Mouse (Mus musculus) thymus, adult 2 months (tissue): ENCODE data around the gene Nol4l. TPM values are rescaled to one million over a fixed set of nuclear protein-coding genes. Genes with fewer than 3 reads are reported as not detected.

Experiments used
- DNase-seq: peaks from one replicate; pipeline ENCODE4 v3.0.0; 2021
- H3K27ac ChIP-seq: fragments of 200-500 bp; 2 replicates; pipeline ENCODE4 v1.5.1; 2012; ENCODE audit warnings: low read length, control low read depth; ENCODE audit not compliant: control insufficient read depth, insufficient read depth
- H3K27me3 ChIP-seq: fragments of 200-500 bp; 2 replicates; pipeline ENCODE4 v1.6.1; 2012; ENCODE audit warnings: mild to moderate bottlenecking, low read length, moderate library complexity, mixed read lengths; ENCODE audit not compliant: control insufficient read depth, insufficient read depth
- H3K36me3 ChIP-seq: fragments of 200-500 bp; 2 replicates; pipeline ENCODE4 v1.6.1; 2012; ENCODE audit warnings: mild to moderate bottlenecking, low read length, moderate library complexity; ENCODE audit not compliant: control insufficient read depth, insufficient read depth
- H3K4me1 ChIP-seq: fragments of 200-500 bp; replicated peaks from 2 replicates; pipeline ENCODE4 v1.6.1; 2012; ENCODE audit warnings: low read length; ENCODE audit not compliant: control insufficient read depth, insufficient read depth
- H3K4me3 ChIP-seq: fragments of 200-500 bp; 2 replicates; pipeline ENCODE4 v1.5.1; 2012; ENCODE audit warnings: mild to moderate bottlenecking, low read length, control low read depth, moderate library complexity; ENCODE audit not compliant: control insufficient read depth, insufficient read depth
- CTCF ChIP-seq: fragments of 200-500 bp; IDR thresholded peaks from 2 replicates; pipeline ENCODE4 v1.5.1; 2012; ENCODE audit warnings: mild to moderate bottlenecking, control low read depth, low read length, moderate library complexity, borderline replicate concordance; ENCODE audit not compliant: control insufficient read depth, poor library complexity, insufficient read depth; ENCODE audit errors: extremely low read depth
- POLR2A ChIP-seq: fragments of 200-500 bp; IDR thresholded peaks from 2 replicates; pipeline ENCODE4 v1.6.1; 2012; ENCODE audit warnings: mild to moderate bottlenecking, low read length, control low read depth, moderate library complexity; ENCODE audit not compliant: control insufficient read depth, poor library complexity, insufficient read depth; ENCODE audit errors: extremely low read depth
- WGBS: fragments of 180-500 bp; shearing (Covaris S2); methylation state at CpG from one replicate; pipeline ENCODE4 v1.1.7; 2018; 5-methylcytosine and 5-hydroxymethylcytosine counted together
- polyA plus RNA-seq: library from polyadenylated mRNA; depleted of rRNA; stranded (reverse); fragments of >200 nt; gene quantifications from 2 replicates; pipeline ENCODE4 v1.2.3, GENCODE M21; 2012; rRNA removed

Nol4l gene
- 4.2 and 4.4 TPM in 2 replicates for polyA plus RNA-seq

DNA sequence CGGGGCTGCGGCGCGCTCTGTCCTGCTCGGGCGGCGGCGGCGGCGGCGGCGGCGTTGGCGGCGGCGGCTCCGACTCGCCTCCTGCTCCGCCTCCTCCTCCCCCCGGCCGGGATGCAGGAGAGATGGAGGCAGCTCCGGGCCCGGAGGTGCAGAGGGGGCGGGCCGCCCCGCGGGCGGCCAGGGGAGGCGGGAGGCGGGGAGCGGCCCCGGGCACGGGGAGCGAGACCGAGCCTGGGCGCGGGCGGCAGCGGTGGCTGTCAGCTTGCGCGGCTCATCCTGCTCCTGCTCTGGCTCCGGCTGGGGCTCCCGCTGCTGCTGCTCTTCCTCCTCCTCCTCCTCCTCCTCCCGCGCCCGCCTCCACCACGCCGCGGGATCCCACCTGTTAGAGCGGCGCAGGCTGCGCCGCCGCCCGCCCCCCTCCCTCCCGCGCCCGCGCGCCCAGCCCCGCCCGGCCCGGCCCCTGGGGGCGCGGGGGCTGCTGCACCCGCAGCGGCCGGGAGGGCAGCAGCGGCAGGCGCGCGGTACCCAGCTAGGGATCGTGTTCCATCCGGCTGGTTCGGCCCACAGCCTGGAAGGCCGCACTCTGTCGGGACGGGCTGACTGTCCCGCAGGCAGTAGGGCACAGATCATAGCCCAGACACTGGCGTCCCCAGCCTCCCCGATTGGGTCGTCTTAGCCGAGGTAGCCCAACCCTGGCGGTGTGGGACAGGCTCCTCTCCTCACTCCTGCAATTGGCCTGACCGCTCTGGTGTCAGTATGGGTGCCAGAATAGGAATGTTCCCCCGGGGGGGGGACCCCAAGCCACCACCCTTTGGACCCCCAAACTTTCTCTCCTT lies at the start of gene Nol4l:
Nol4l (minus strand) TSS at position 41 of the 836 bp plus-strand sequence.
- WGBS, result 3% methylated on average over 74 of the region's 86 CpGs
- H3K27ac ChIP-seq, result no peak within 1 kb of the TSS
- DNase-seq, result peak; percentile 20

DNA sequence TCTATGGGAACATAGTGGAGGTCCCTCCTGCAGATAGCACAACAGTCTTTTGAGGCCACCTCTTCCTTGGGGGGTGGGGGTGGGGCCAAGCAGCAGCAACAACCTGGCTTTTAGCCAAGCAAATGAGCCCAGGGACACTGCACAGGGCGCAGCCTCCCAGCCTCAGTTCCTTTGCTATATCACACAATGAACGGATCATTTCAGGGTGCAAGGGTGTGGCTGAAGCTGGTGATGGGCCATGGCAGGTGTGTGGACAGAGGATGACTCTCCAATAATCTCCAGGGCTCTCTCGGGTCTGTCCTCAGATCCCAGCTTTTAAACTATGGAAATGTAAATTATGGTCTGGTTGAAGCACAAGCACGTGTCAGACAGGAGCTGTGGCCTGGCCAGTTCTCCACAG lies 47.4 kb upstream of the Nol4l start:
- DNase-seq, result no peak
- TF ChIP-seq CTCF, result no peak
- TF ChIP-seq POLR2A, result no peak
- WGBS, result 80% methylated on average over 4 of the region's 4 CpGs
- H3K4me1 ChIP-seq, result no peaks in the 10 kb centered on the region
- H3K27ac ChIP-seq, result no peak overlapping the region
- no peaks in the 10 kb centered on the region for H3K36me3 ChIP-seq
- H3K4me3 ChIP-seq, result no peak overlapping the region
- no peaks in the 10 kb centered on the region for H3K27me3 ChIP-seq

More for the DNA sequence above, at the start of gene Nol4l:
- H3K4me3 ChIP-seq, result peak within 1 kb of the TSS; percentile 46
- no peaks in the 10 kb centered on the region for H3K36me3 ChIP-seq
- peaks cover 38% of the 10 kb centered on the region for H3K4me1 ChIP-seq
- TF ChIP-seq CTCF, result no peak
- no peak for TF ChIP-seq POLR2A
- H3K27me3 ChIP-seq, result peaks cover 24% of the 10 kb centered on the region

- no peaks in the 10 kb centered on the region for H3K4me1 ChIP-seq
- no peak for TF ChIP-seq POLR2A
- no peak for TF ChIP-seq CTCF
- DNase-seq, result no peak
- H3K27ac ChIP-seq, result no peak overlapping the region
- no peaks in the 10 kb centered on the region for H3K36me3 ChIP-seq
- H3K4me3 ChIP-seq, result no peak overlapping the region
- no peaks in the 10 kb centered on the region for H3K27me3 ChIP-seq
- 78% methylated on average over 3 of the region's 3 CpGs for WGBS
Observed at GRCm38 (mm10) chr2:153576150-153576549, 46.4 kb upstream of the Nol4l start.

DNA sequence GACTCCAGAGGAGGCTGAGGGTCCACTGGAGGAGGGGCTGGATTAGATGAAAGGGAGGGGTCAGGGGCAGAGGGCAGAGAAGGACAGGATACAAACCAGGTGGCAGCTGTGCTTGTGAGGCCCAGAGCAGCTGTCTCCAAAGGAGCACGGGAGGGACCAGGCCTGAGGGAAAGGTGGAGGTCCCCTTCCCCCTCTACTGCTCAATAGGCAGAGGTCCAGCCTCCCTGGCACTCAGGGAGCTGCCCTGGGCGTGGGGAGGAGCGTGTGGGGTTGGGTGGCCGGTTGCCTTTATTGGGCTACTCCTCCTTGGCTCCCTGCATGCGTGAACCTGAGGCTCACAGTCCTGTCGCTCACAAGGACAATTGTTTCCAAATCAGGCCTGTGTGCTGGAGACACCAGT lies 45.8 kb upstream of the Nol4l start:
- TF ChIP-seq CTCF (no peak), POLR2A (no peak)
- 87% methylated on average over 6 of the region's 6 CpGs for WGBS
- no peaks in the 10 kb centered on the region for H3K4me1 ChIP-seq
- no peaks in the 10 kb centered on the region for H3K36me3 ChIP-seq
- H3K27me3 ChIP-seq, result no peaks in the 10 kb centered on the region
- no peak overlapping the region for H3K27ac ChIP-seq
- H3K4me3 ChIP-seq, result no peak overlapping the region
- DNase-seq, result no peak

GRCm38 (mm10) chr2:153573101-153573500 lies 43.3 kb upstream of the Nol4l start:
- Histone ChIP-seq H3K4me1 (no peaks in the 10 kb centered on the region), H3K4me3 (no peak overlapping the region), H3K27me3 (no peaks in the 10 kb centered on the region), H3K27ac (no peak overlapping the region), H3K36me3 (no peaks in the 10 kb centered on the region)
- TF ChIP-seq CTCF (no peak), POLR2A (no peak)
- DNase-seq, result no peak
- 91% methylated on average over 9 of the region's 9 CpGs for WGBS

- Histone ChIP-seq H3K4me1 (no peaks in the 10 kb centered on the region), H3K27ac (no peak overlapping the region), H3K36me3 (no peaks in the 10 kb centered on the region), H3K27me3 (no peaks in the 10 kb centered on the region), H3K4me3 (no peak overlapping the region)
- TF ChIP-seq CTCF (no peak), POLR2A (no peak)
- 96% methylated on average over 6 of the region's 6 CpGs for WGBS
- DNase-seq, result no peak
Observed at GRCm38 (mm10) chr2:153568541-153568940, 38.8 kb upstream of the Nol4l start.

- no peak for DNase-seq
- no peak for TF ChIP-seq POLR2A
- no peak for TF ChIP-seq CTCF
- H3K4me3 ChIP-seq, result no peak overlapping the region
Observed at GRCm38 (mm10) chr2:153568013-153568412, 38.2 kb upstream of the Nol4l start.

DNA sequence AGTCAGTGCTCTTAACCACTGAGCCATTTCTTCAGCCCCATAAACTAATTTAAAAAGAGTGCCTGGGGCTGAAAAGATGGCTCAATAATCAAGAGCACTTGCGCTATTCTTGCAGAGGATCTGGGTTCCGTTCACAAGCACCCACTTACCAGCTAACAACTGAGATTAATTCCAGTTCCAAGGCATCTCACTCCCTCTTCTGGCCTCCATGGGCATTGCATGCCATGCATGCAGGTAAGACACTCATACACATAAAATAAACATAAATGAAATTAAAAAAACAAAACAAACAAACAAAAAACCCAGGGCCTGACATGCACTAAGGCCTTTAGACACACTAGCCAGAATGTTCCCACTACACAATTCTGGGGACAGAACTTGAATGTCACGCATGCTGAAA lies 34.6 kb upstream of the Nol4l start:
- TF ChIP-seq CTCF, result no peak
- peak; percentile 25 for DNase-seq
- H3K27me3 ChIP-seq, result no peaks in the 10 kb centered on the region
- no peak overlapping the region for H3K4me3 ChIP-seq
- no peak overlapping the region for H3K27ac ChIP-seq
- H3K36me3 ChIP-seq, result no peaks in the 10 kb centered on the region
- WGBS, result over 99% methylated on average over 3 of the region's 3 CpGs
- H3K4me1 ChIP-seq, result peaks cover 31% of the 10 kb centered on the region

More at GRCm38 (mm10) chr2:153568013-153568412, 38.2 kb upstream of the Nol4l start:
- WGBS, result 65% methylated on average over 4 of the region's 4 CpGs
- no peaks in the 10 kb centered on the region for H3K27me3 ChIP-seq
- no peak overlapping the region for H3K27ac ChIP-seq
- no peaks in the 10 kb centered on the region for H3K4me1 ChIP-seq
- H3K36me3 ChIP-seq, result no peaks in the 10 kb centered on the region
